Mouse (Mus musculus) limb, embryonic 15.5 days (tissue): ENCODE data around the gene H2-Ab1. TPM values are rescaled to one million over a fixed set of nuclear protein-coding genes. Genes with fewer than 3 reads are reported as not detected.
"Not testable (repeated sequence)": the region's sequence is repeated elsewhere in the genome, so short reads cannot be mapped to it uniquely, and the experiment has no call there.

ENCODE experiments used
- ATAC-seq: fragments of 200-750 bp; cut with Nextera tagmentation; 2 replicates; pipeline ENCODE4 v1.8.0; 2017; ENCODE audit warnings: low read depth, moderate TSS enrichment; ENCODE audit not compliant: insufficient number of reproducible peaks, low FRiP score, low TSS enrichment
- H3K27ac ChIP-seq: fragments of 300-500 bp; sonication (generic); 2 replicates; pipeline ENCODE4 v1.5.1; 2015; ENCODE audit warnings: moderate library complexity, mild to moderate bottlenecking, inconsistent platforms
- H3K27me3 ChIP-seq: fragments of 300-500 bp; sonication (generic); 2 replicates; pipeline ENCODE4 v1.6.1; 2015; ENCODE audit warnings: inconsistent platforms
- H3K36me3 ChIP-seq: fragments of 300-500 bp; sonication (generic); 2 replicates; pipeline ENCODE4 v1.6.1; 2015; ENCODE audit warnings: inconsistent platforms
- H3K4me1 ChIP-seq: fragments of 300-500 bp; sonication (generic); 2 replicates; pipeline ENCODE4 v1.6.1; 2015; ENCODE audit warnings: inconsistent platforms
- H3K4me2 ChIP-seq: fragments of 300-500 bp; sonication (generic); 2 replicates; pipeline ENCODE4 v1.6.1; 2015; ENCODE audit warnings: mild to moderate bottlenecking, inconsistent platforms
- H3K4me3 ChIP-seq: fragments of 300-500 bp; sonication (generic); 2 replicates; pipeline ENCODE4 v1.5.1; 2015; ENCODE audit warnings: mild to moderate bottlenecking, inconsistent platforms
- H3K9ac ChIP-seq: fragments of 300-500 bp; sonication (generic); 2 replicates; pipeline ENCODE4 v1.6.1; 2015; ENCODE audit warnings: inconsistent platforms
- H3K9me3 ChIP-seq: fragments of 300-500 bp; sonication (generic); 2 replicates; pipeline ENCODE4 v1.6.1; 2016; ENCODE audit warnings: inconsistent platforms
- WGBS: fragments of 180-500 bp; shearing (Covaris S2); methylation state at CpG from one replicate; pipeline ENCODE4 v1.1.7; 2015; 5-methylcytosine and 5-hydroxymethylcytosine counted together
- polyA plus RNA-seq: library from polyadenylated mRNA; unstranded; fragments of >200 nt; fragmentation: Nextera tagmentation; extraction: Ambion mirVana; gene quantifications from 2 replicates; pipeline ENCODE4 v1.2.1, GENCODE M21; 2015

H2-Ab1 gene
- polyA plus RNA-seq, 1 experiment from 2014 or later = 5.8 TPM

GRCm38 (mm10) chr17:34219801-34220200 is 37.7 kb upstream of the H2-Ab1 start:
- not testable (repeated sequence) for H3K9me3 ChIP-seq, H3K9ac ChIP-seq, H3K4me1 ChIP-seq, H3K4me2 ChIP-seq, ATAC-seq, H3K27ac ChIP-seq, H3K4me3 ChIP-seq, H3K36me3 ChIP-seq, H3K27me3 ChIP-seq
- 97% methylated on average over 4 of the region's 7 CpGs for WGBS

- H3K27ac ChIP-seq, H3K9ac ChIP-seq, H3K4me1 ChIP-seq, H3K9me3 ChIP-seq, H3K27me3 ChIP-seq, H3K36me3 ChIP-seq, ATAC-seq, H3K4me2 ChIP-seq, H3K4me3 ChIP-seq: not testable (repeated sequence)
- 94% methylated on average over 7 of the region's 16 CpGs for WGBS
These were observed 37.1 kb upstream of the H2-Ab1 start for GRCm38 (mm10) chr17:34220401-34220800.

GRCm38 (mm10) chr17:34224816-34225215 is 32.7 kb upstream of the H2-Ab1 start:
- no peak overlapping the region for H3K9ac ChIP-seq
- no peaks in the 10 kb centered on the region for H3K27me3 ChIP-seq
- H3K4me3 ChIP-seq = no peak overlapping the region
- no peaks in the 10 kb centered on the region for H3K9me3 ChIP-seq
- 96% methylated on average over 3 of the region's 3 CpGs for WGBS
- no peaks in the 10 kb centered on the region for H3K36me3 ChIP-seq
- no peak overlapping the region for H3K27ac ChIP-seq
- no peak for ATAC-seq
- H3K4me2 ChIP-seq = no peak overlapping the region
- no peaks in the 10 kb centered on the region for H3K4me1 ChIP-seq

- H3K9me3 ChIP-seq = no peaks in the 10 kb centered on the region
- no peaks in the 10 kb centered on the region for H3K27me3 ChIP-seq
- H3K4me2 ChIP-seq = no peak overlapping the region
- no peak overlapping the region for H3K27ac ChIP-seq
- 96% methylated on average over 8 of the region's 8 CpGs for WGBS
- ATAC-seq = no peak
- no peak overlapping the region for H3K4me3 ChIP-seq
- H3K4me1 ChIP-seq = no peaks in the 10 kb centered on the region
- no peaks in the 10 kb centered on the region for H3K36me3 ChIP-seq
- H3K9ac ChIP-seq = no peak overlapping the region
These were observed 32.1 kb upstream of the H2-Ab1 start for GRCm38 (mm10) chr17:34225426-34225825.

GRCm38 (mm10) chr17:34225911-34226310 is 31.6 kb upstream of the H2-Ab1 start:
- not testable (repeated sequence) for H3K9me3 ChIP-seq, H3K27ac ChIP-seq, H3K4me3 ChIP-seq, ATAC-seq, H3K9ac ChIP-seq, H3K4me1 ChIP-seq, H3K27me3 ChIP-seq, H3K36me3 ChIP-seq, H3K4me2 ChIP-seq
- 98% methylated on average over 16 of the region's 23 CpGs for WGBS

- not testable (repeated sequence) for H3K9me3 ChIP-seq, ATAC-seq, H3K9ac ChIP-seq, H3K27me3 ChIP-seq, H3K4me1 ChIP-seq, H3K27ac ChIP-seq, H3K36me3 ChIP-seq, H3K4me3 ChIP-seq, H3K4me2 ChIP-seq
- 94% methylated on average over 9 of the region's 9 CpGs for WGBS
These were observed 26.5 kb upstream of the H2-Ab1 start for GRCm38 (mm10) chr17:34230971-34231370.

- not testable (repeated sequence) for ATAC-seq
These were observed 25.5 kb upstream of the H2-Ab1 start for GRCm38 (mm10) chr17:34232021-34232420.

GRCm38 (mm10) chr17:34234926-34235325 is 22.6 kb upstream of the H2-Ab1 start:
- Histone ChIP-seq H3K36me3 (no peaks in the 10 kb centered on the region), H3K9me3 (no peaks in the 10 kb centered on the region), H3K9ac (no peak overlapping the region), H3K27me3 (no peaks in the 10 kb centered on the region), H3K4me2 (no peak overlapping the region), H3K27ac (no peak overlapping the region), H3K4me3 (no peak overlapping the region), H3K4me1 (no peaks in the 10 kb centered on the region)
- ATAC-seq = no peak
- 47% methylated on average over 9 of the region's 9 CpGs for WGBS

More at GRCm38 (mm10) chr17:34232021-34232420, 25.5 kb upstream of the H2-Ab1 start:
- H3K4me2 ChIP-seq, H3K27me3 ChIP-seq, H3K9me3 ChIP-seq, H3K4me3 ChIP-seq, H3K36me3 ChIP-seq, H3K9ac ChIP-seq, H3K27ac ChIP-seq, H3K4me1 ChIP-seq: not testable (repeated sequence)
- WGBS = 85% methylated on average over 6 of the region's 7 CpGs

GRCm38 (mm10) chr17:34236691-34237090 is 20.8 kb upstream of the H2-Ab1 start:
- ATAC-seq = no peak
- no peak overlapping the region for H3K4me3 ChIP-seq
- H3K36me3 ChIP-seq = no peaks in the 10 kb centered on the region
- H3K9me3 ChIP-seq = no peaks in the 10 kb centered on the region
- WGBS = 79% methylated on average over 5 of the region's 5 CpGs
- no peak overlapping the region for H3K4me2 ChIP-seq
- no peak overlapping the region for H3K27ac ChIP-seq
- no peaks in the 10 kb centered on the region for H3K27me3 ChIP-seq
- no peak overlapping the region for H3K9ac ChIP-seq
- no peaks in the 10 kb centered on the region for H3K4me1 ChIP-seq

- Histone ChIP-seq H3K4me1 (no peaks in the 10 kb centered on the region), H3K27me3 (no peaks in the 10 kb centered on the region), H3K9ac (no peak overlapping the region), H3K36me3 (no peaks in the 10 kb centered on the region), H3K4me3 (no peak overlapping the region), H3K27ac (no peak overlapping the region), H3K9me3 (no peaks in the 10 kb centered on the region), H3K4me2 (no peak overlapping the region)
- ATAC-seq = no peak
- 78% methylated on average over 3 of the region's 3 CpGs for WGBS
These were observed 19.7 kb upstream of the H2-Ab1 start for GRCm38 (mm10) chr17:34237741-34238140.

- H3K27ac ChIP-seq = no peak within 1 kb of the TSS
- no peak within 1 kb of the TSS for H3K4me2 ChIP-seq
- no peak for ATAC-seq
- no peaks in the 10 kb centered on the region for H3K9me3 ChIP-seq
- no peak within 1 kb of the TSS for H3K9ac ChIP-seq
- H3K36me3 ChIP-seq = no peaks in the 10 kb centered on the region
- no peak within 1 kb of the TSS for H3K4me3 ChIP-seq
- H3K4me1 ChIP-seq = no peaks in the 10 kb centered on the region
- H3K27me3 ChIP-seq = no peaks in the 10 kb centered on the region
- 68% methylated on average over 3 of the region's 3 CpGs for WGBS
These were observed 18.8 kb upstream of the H2-Ab1 start, which contains the start of gene H2-Ob for GRCm38 (mm10) chr17:34238706-34239105. Gene H2-Ob, plus strand, starts transcription at chr17:34238903.

- no peak for ATAC-seq
- H3K4me1 ChIP-seq = no peaks in the 10 kb centered on the region
- no peaks in the 10 kb centered on the region for H3K27me3 ChIP-seq
- H3K9me3 ChIP-seq = no peaks in the 10 kb centered on the region
- no peak overlapping the region for H3K4me2 ChIP-seq
- H3K27ac ChIP-seq = no peak overlapping the region
- no peak overlapping the region for H3K4me3 ChIP-seq
- H3K9ac ChIP-seq = no peak overlapping the region
- WGBS = 64% methylated on average over 10 of the region's 10 CpGs
- no peaks in the 10 kb centered on the region for H3K36me3 ChIP-seq
These were observed 17.9 kb upstream of the H2-Ab1 start for GRCm38 (mm10) chr17:34239601-34240041.

- WGBS = 68% methylated on average over 3 of the region's 3 CpGs
- no peak for ATAC-seq
- H3K4me2 ChIP-seq = no peak overlapping the region
These were observed 17.1 kb upstream of the H2-Ab1 start for GRCm38 (mm10) chr17:34240366-34240765.

More at GRCm38 (mm10) chr17:34240366-34240765, 17.1 kb upstream of the H2-Ab1 start:
- H3K9ac ChIP-seq = no peak overlapping the region
- H3K36me3 ChIP-seq = no peaks in the 10 kb centered on the region
- no peaks in the 10 kb centered on the region for H3K27me3 ChIP-seq
- H3K4me3 ChIP-seq = no peak overlapping the region
- no peak overlapping the region for H3K27ac ChIP-seq
- H3K9me3 ChIP-seq = no peaks in the 10 kb centered on the region
- H3K4me1 ChIP-seq = no peaks in the 10 kb centered on the region
